Mouse (Mus musculus) MEL (cell line): ENCODE results near the gene Ces1c. TPM values are rescaled to one million over a fixed set of nuclear protein-coding genes. Genes with fewer than 3 reads are reported as not detected.

Experiments used
- DNase-seq: peaks from one replicate; pipeline ENCODE4 v3.0.0; 2011; ENCODE audit warnings: low read depth, low spot score
- H3K27ac ChIP-seq: 2 replicates; pipeline ENCODE4 v1.5.1; 2012; ENCODE audit warnings: low read depth, mild to moderate bottlenecking, control low read depth, low read length, moderate library complexity; ENCODE audit not compliant: control insufficient read depth
- H3K27me3 ChIP-seq, 2 experiments: fragments of 150-350 bp in 1 of 2; sonication (generic) in 1 of 2; 2 replicates each; pipeline ENCODE4 v1.6.1; 2012; ENCODE audit warnings: low read length in 2 of 2, mild to moderate bottlenecking in 2 of 2, improper control_type of control experiment in 1 of 2, moderate library complexity in 1 of 2; ENCODE audit not compliant: insufficient read depth in 2 of 2, control insufficient read depth in 1 of 2
- H3K36me3 ChIP-seq, 2 experiments: 2 replicates each; pipeline ENCODE4 v1.6.1; 2012 to 2014; ENCODE audit warnings: low read length in 2 of 2, improper control_type of control experiment in 1 of 2, inconsistent platforms in 1 of 2, mild to moderate bottlenecking in 1 of 2; ENCODE audit not compliant: insufficient read depth in 2 of 2, control insufficient read depth in 1 of 2
- H3K4me1 ChIP-seq, 2 experiments: fragments of 150-350 bp in 1 of 2; sonication (generic) in 1 of 2; 2 replicates each; pipeline ENCODE4 v1.6.1; 2012; ENCODE audit warnings: low read length in 2 of 2, improper control_type of control experiment in 1 of 2, mild to moderate bottlenecking in 1 of 2; ENCODE audit not compliant: insufficient read depth in 2 of 2, control insufficient read depth in 1 of 2
- H3K4me3 ChIP-seq, 2 experiments: fragments of 150-350 bp in 1 of 2; sonication (generic) in 1 of 2; 2 replicates each; pipeline ENCODE4 v1.5.1; 2012; ENCODE audit warnings: low read depth in 2 of 2, low read length in 2 of 2, mild to moderate bottlenecking in 2 of 2, moderate library complexity in 2 of 2, control low read depth in 1 of 2, improper control_type of control experiment in 1 of 2; ENCODE audit not compliant: control insufficient read depth in 1 of 2, insufficient read depth in 1 of 2
- H3K79me2 ChIP-seq: 2 replicates; pipeline ENCODE4 v1.6.1; 2012; ENCODE audit warnings: mild to moderate bottlenecking, low read length, moderate library complexity; ENCODE audit not compliant: control insufficient read depth, poor library complexity, insufficient read depth
- H3K9ac ChIP-seq: 2 replicates; pipeline ENCODE4 v1.6.1; 2012; ENCODE audit warnings: low read depth, mild to moderate bottlenecking, control low read depth, low read length, moderate library complexity; ENCODE audit not compliant: control insufficient read depth, poor library complexity, severe bottlenecking
- H3K9me3 ChIP-seq: fragments of 150-350 bp; sonication (generic); replicated peaks from 2 replicates; pipeline ENCODE4 v1.6.1; 2012; ENCODE audit warnings: mild to moderate bottlenecking, low read length, improper control_type of control experiment, moderate library complexity; ENCODE audit not compliant: insufficient read depth
- BHLHE40 ChIP-seq: IDR thresholded peaks from 2 replicates; pipeline ENCODE4 v1.6.1; 2012; ENCODE audit warnings: low read depth, mild to moderate bottlenecking, inconsistent platforms, low read length, improper control_type of control experiment, borderline replicate concordance
- CHD2 ChIP-seq: IDR thresholded peaks from 2 replicates; pipeline ENCODE4 v1.6.1; 2011; ENCODE audit warnings: low read length, improper control_type of control experiment
- CTCF ChIP-seq, 3 experiments: IDR thresholded peaks in 2 of 3; conservative IDR thresholded peaks in 1 of 3; 2 replicates each; pipeline ENCODE4 v1.5.1; 2011 to 2012; ENCODE audit warnings: low read length in 3 of 3, low read depth in 2 of 3, mild to moderate bottlenecking in 2 of 3, improper control_type of control experiment in 1 of 3, inconsistent platforms in 1 of 3, mixed read lengths in 1 of 3, moderate library complexity in 1 of 3; ENCODE audit not compliant: control insufficient read depth in 1 of 3, insufficient read depth in 1 of 3, poor library complexity in 1 of 3, severe bottlenecking in 1 of 3
- E2F4 ChIP-seq: IDR thresholded peaks from 2 replicates; pipeline ENCODE4 v1.6.1; 2011; ENCODE audit warnings: low read depth, low read length, improper control_type of control experiment, borderline replicate concordance
- ELF1 ChIP-seq: IDR thresholded peaks from 2 replicates; pipeline ENCODE4 v1.6.1; 2014; ENCODE audit warnings: low read depth, mild to moderate bottlenecking, inconsistent platforms, low read length, improper control_type of control experiment, moderate library complexity
- EP300 ChIP-seq, 2 experiments: IDR thresholded peaks; 2 replicates each; pipeline ENCODE4 v1.6.1; 2011; ENCODE audit warnings: improper control_type of control experiment in 2 of 2, low read length in 2 of 2, low read depth in 1 of 2, mild to moderate bottlenecking in 1 of 2
- ETS1 ChIP-seq: IDR thresholded peaks from 2 replicates; pipeline ENCODE4 v1.6.1; 2012; ENCODE audit warnings: low read depth, mild to moderate bottlenecking, inconsistent platforms, low read length, improper control_type of control experiment, moderate library complexity
- GATA1 ChIP-seq: IDR thresholded peaks from 2 replicates; pipeline ENCODE4 v1.6.1; 2011; ENCODE audit warnings: low read depth, low read length, improper control_type of control experiment
- MAX ChIP-seq: IDR thresholded peaks from 2 replicates; pipeline ENCODE4 v1.6.1; 2011; ENCODE audit warnings: low read length, improper control_type of control experiment
- MAZ ChIP-seq: IDR thresholded peaks from 2 replicates; pipeline ENCODE4 v1.6.1; 2012; ENCODE audit warnings: low read depth, mild to moderate bottlenecking, inconsistent platforms, low read length, improper control_type of control experiment
- MXI1 ChIP-seq: IDR thresholded peaks from 2 replicates; pipeline ENCODE4 v1.6.1; 2011; ENCODE audit warnings: mild to moderate bottlenecking, low read depth, low read length, improper control_type of control experiment
- NELFE ChIP-seq: IDR thresholded peaks from 2 replicates; pipeline ENCODE4 v1.6.1; 2011; ENCODE audit warnings: low read depth, low read length, improper control_type of control experiment
- POLR2AphosphoS2 ChIP-seq: IDR thresholded peaks from 2 replicates; pipeline ENCODE4 v1.6.1; 2011; ENCODE audit warnings: low read length, improper control_type of control experiment
- POLR2AphosphoS5 ChIP-seq: IDR thresholded peaks from 2 replicates; pipeline ENCODE4 v1.6.1; 2012; ENCODE audit warnings: low read depth, borderline replicate concordance, mild to moderate bottlenecking, inconsistent platforms, low read length, moderate library complexity, mixed read lengths
- RAD21 ChIP-seq: IDR thresholded peaks from 2 replicates; pipeline ENCODE4 v1.6.1; 2011; ENCODE audit warnings: mild to moderate bottlenecking, low read depth, low read length, improper control_type of control experiment
- RCOR1 ChIP-seq: IDR thresholded peaks from 2 replicates; pipeline ENCODE4 v1.6.1; 2012; ENCODE audit warnings: low read depth, mild to moderate bottlenecking, inconsistent platforms, low read length, improper control_type of control experiment
- SMC3 ChIP-seq: IDR thresholded peaks from 2 replicates; pipeline ENCODE4 v1.6.1; 2011; ENCODE audit warnings: low read depth, low read length, improper control_type of control experiment
- TAL1 ChIP-seq: IDR thresholded peaks from 2 replicates; pipeline ENCODE4 v1.6.1; 2012; ENCODE audit warnings: mild to moderate bottlenecking, inconsistent platforms, low read length, moderate library complexity, mixed read lengths
- TBP ChIP-seq: IDR thresholded peaks from 2 replicates; pipeline ENCODE4 v1.8.0; 2011; ENCODE audit warnings: low read depth, low read length, improper control_type of control experiment
- TCF12 ChIP-seq: IDR thresholded peaks from 2 replicates; pipeline ENCODE4 v1.6.1; 2014; ENCODE audit warnings: low read depth, mild to moderate bottlenecking, inconsistent platforms, low read length, improper control_type of control experiment, moderate library complexity
- USF2 ChIP-seq, 2 experiments: IDR thresholded peaks; 2 replicates each; pipeline ENCODE4 v1.6.1; 2011 to 2012; ENCODE audit warnings: improper control_type of control experiment in 2 of 2, low read length in 2 of 2, borderline replicate concordance in 1 of 2, inconsistent platforms in 1 of 2, low read depth in 1 of 2, mild to moderate bottlenecking in 1 of 2; ENCODE audit not compliant: insufficient read depth in 1 of 2
- ZC3H11A ChIP-seq: IDR thresholded peaks from 2 replicates; pipeline ENCODE4 v1.6.1; 2012; ENCODE audit warnings: low read depth, mild to moderate bottlenecking, inconsistent platforms, low read length, improper control_type of control experiment
- ZNF384 ChIP-seq: IDR thresholded peaks from 2 replicates; pipeline ENCODE4 v1.6.1; 2012; ENCODE audit warnings: low read depth, mild to moderate bottlenecking, inconsistent platforms, low read length, improper control_type of control experiment
- polyA plus RNA-seq, 2 experiments: library from polyadenylated mRNA; stranded (reverse) in 1 of 2; unstranded in 1 of 2; fragments of >175 nt in 1 of 2; fragments of >200 nt in 1 of 2; gene quantifications; 2 replicates each; pipeline versions ENCODE4 v1.2.1 to v1.2.4; 2012; ENCODE audit warnings: low replicate concordance in 2 of 2, low read depth in 1 of 2; ENCODE audit not compliant: insufficient read length in 2 of 2, insufficient read depth in 1 of 2, missing spikeins in 1 of 2
- total RNA-seq: library from RNA; depleted of rRNA; stranded (reverse); fragments of 300-350 nt; gene quantifications from 2 replicates; pipeline ENCODE4 v1.2.3, GENCODE M21; 2012

The Ces1c gene
- total and polyA plus RNA-seq, 3 experiments: not detected

DNA sequence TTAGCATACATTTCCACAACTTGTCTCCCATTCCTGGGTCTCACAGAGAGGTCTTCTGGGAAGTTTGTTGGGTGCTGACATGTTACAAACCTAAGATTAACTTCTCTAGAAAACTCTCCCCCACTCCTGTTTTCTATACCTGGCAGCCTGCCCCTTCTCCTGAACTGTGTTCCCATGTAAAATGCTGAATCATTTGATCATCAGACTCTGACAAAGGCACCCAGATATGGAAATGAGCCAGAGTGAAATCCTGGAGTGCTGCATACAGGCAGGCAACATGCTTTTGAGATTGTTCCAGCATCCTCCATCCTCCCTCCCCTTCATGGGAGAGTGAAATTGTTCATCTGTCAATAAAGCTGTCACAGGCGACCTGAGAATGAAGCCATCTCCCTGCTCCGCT lies 4.6 kb downstream of the Ces1c start:
- Histone ChIP-seq H3K4me3 (no peak overlapping the region), H3K4me1 (no peaks in the 10 kb centered on the region), H3K9me3 (no peaks in the 10 kb centered on the region), H3K36me3 (no peaks in the 10 kb centered on the region), H3K79me2 (no peaks in the 10 kb centered on the region), H3K27me3 (no peaks in the 10 kb centered on the region), H3K27ac (no peak overlapping the region), H3K9ac (no peak overlapping the region)
- TF ChIP-seq POLR2AphosphoS2 (no peak), USF2 (IDR thresholded peaks at IDR 0.05; ENCODE audit: borderline replicate concordance in 1 of 2, insufficient read depth in 1 of 2, low read depth in 1 of 2, low read length in 2 of 2) (no peak), RAD21 (no peak), BHLHE40 (no peak), EP300 (IDR thresholded peaks at IDR 0.05; ENCODE audit: low read depth in 1 of 2, low read length in 2 of 2) (no peak), CTCF (IDR thresholded peaks at IDR 0.05 in 2 of 3, conservative IDR thresholded peaks at IDR 0.05 in 1 of 3; ENCODE audit: control insufficient read depth in 1 of 3, insufficient read depth in 1 of 3, low read depth in 2 of 3, low read length in 3 of 3, poor library complexity in 1 of 3, severe bottlenecking in 1 of 3) (no peak), ELF1 (no peak), ETS1 (no peak), POLR2AphosphoS5 (no peak), MXI1 (no peak)
- no peak for DNase-seq

- Histone ChIP-seq H3K9me3 (no peaks in the 10 kb centered on the region), H3K36me3 (no peaks in the 10 kb centered on the region), H3K27ac (no peak overlapping the region)
Measured at GRCm38 (mm10) chr8:93122005-93122404, 9.1 kb downstream of the Ces1c start.

More at GRCm38 (mm10) chr8:93122005-93122404, 9.1 kb downstream of the Ces1c start:
- no peaks in the 10 kb centered on the region for H3K79me2 ChIP-seq
- DNase-seq: no peak
- no peak overlapping the region for H3K4me3 ChIP-seq
- no peaks in the 10 kb centered on the region for H3K27me3 ChIP-seq
- H3K9ac ChIP-seq: no peak overlapping the region
- no peaks in the 10 kb centered on the region for H3K4me1 ChIP-seq
- TF ChIP-seq MAX: no peak
- no peak for TF ChIP-seq POLR2AphosphoS2
- TF ChIP-seq RCOR1: no peak
- no peak for TF ChIP-seq BHLHE40
- no peak for TF ChIP-seq ZNF384
- TF ChIP-seq SMC3: no peak
- no peak for TF ChIP-seq E2F4
- TF ChIP-seq NELFE: no peak
- TF ChIP-seq TAL1: no peak
- TF ChIP-seq TCF12: no peak
- TF ChIP-seq MAZ: no peak
- TF ChIP-seq USF2 (IDR thresholded peaks at IDR 0.05; ENCODE audit: borderline replicate concordance in 1 of 2, insufficient read depth in 1 of 2, low read depth in 1 of 2, low read length in 2 of 2): no peak
- TF ChIP-seq EP300 (IDR thresholded peaks at IDR 0.05; ENCODE audit: low read depth in 1 of 2, low read length in 2 of 2): no peak
- TF ChIP-seq GATA1: no peak
- no peak for TF ChIP-seq TBP
- no peak for TF ChIP-seq MXI1
- no peak for TF ChIP-seq ELF1
- TF ChIP-seq CHD2: no peak
- no peak for TF ChIP-seq ZC3H11A
